Mouse (Mus musculus): Measurements from ENCODE around the gene Gm42420.

- TF ChIP-seq POLR2AphosphoS2 (IDR thresholded peaks at IDR 0.05; ENCODE audit: low read depth, low read length) = no peak; the same call in 1 of the 2 replicates
- peak; percentile 96 for TF ChIP-seq CHD2 (IDR thresholded peaks at IDR 0.05; ENCODE audit: low read length)
- TF ChIP-seq CTCF (conservative IDR thresholded peaks at IDR 0.05 in 1 of 2, IDR thresholded peaks at IDR 0.05 in 1 of 2; ENCODE audit: low read depth in 2 of 2, low read length in 2 of 2) = no peak
- peak; percentile 64 for TF ChIP-seq ELF1 (IDR thresholded peaks at IDR 0.05; ENCODE audit: low read depth, low read length)
- TF ChIP-seq NRF1 (IDR thresholded peaks at IDR 0.05; ENCODE audit: low read depth, low read length) = no peak
- peak; percentile 65 for TF ChIP-seq POLR2A (IDR thresholded peaks at IDR 0.05; ENCODE audit: low read depth, low read length)
- peak; percentile 77 for TF ChIP-seq MEF2A (IDR thresholded peaks at IDR 0.05; ENCODE audit: borderline replicate concordance, low read depth, low read length)
- TF ChIP-seq EP300 (IDR thresholded peaks at IDR 0.05; ENCODE audit: low read length) = peak; percentile 81
- TF ChIP-seq ZMIZ1 (IDR thresholded peaks at IDR 0.05; ENCODE audit: low read depth, low read length) = no peak
Observed at GRCm38 (mm10) chr6:39551981-39552636, 33.4 kb upstream of the Gm42420 start.
